Mouse (Mus musculus) stomach, postnatal 0 days (tissue): ENCODE results near the gene Scube1. TPM values are rescaled to one million over a fixed set of nuclear protein-coding genes. Genes with fewer than 3 reads are reported as not detected.
A peak's percentile ranks its signal among the peaks of the same experiment; 100 is the strongest.

Source experiments
- ATAC-seq: fragments of 200-750 bp; cut with Nextera tagmentation; 2 replicates; pipeline ENCODE4 v1.8.0; 2017; ENCODE audit not compliant: low FRiP score, low TSS enrichment
- DNase-seq: peaks from one replicate; pipeline ENCODE4 v3.0.0-alpha.2; 2016; ENCODE audit warnings: low spot score
- H3K27ac ChIP-seq: fragments of 300-500 bp; sonication (generic); replicated peaks from 2 replicates; pipeline ENCODE4 v1.5.1; 2014; ENCODE audit warnings: mild to moderate bottlenecking, control low read depth
- H3K27me3 ChIP-seq: fragments of 300-500 bp; sonication (generic); 2 replicates; pipeline ENCODE4 v1.6.1; 2014; ENCODE audit warnings: low read length; ENCODE audit not compliant: control insufficient read depth, insufficient read depth
- H3K36me3 ChIP-seq: fragments of 300-500 bp; sonication (generic); 2 replicates; pipeline ENCODE4 v1.6.1; 2014; ENCODE audit warnings: low read length, mixed read lengths; ENCODE audit not compliant: control insufficient read depth, insufficient read depth
- H3K4me1 ChIP-seq: fragments of 300-500 bp; sonication (generic); replicated peaks from 2 replicates; pipeline ENCODE4 v1.6.1; 2014; ENCODE audit warnings: antibody characterized with exemption; ENCODE audit not compliant: control insufficient read depth, insufficient read depth
- H3K4me2 ChIP-seq: fragments of 300-500 bp; sonication (generic); replicated peaks from 2 replicates; pipeline ENCODE4 v1.6.1; 2014; ENCODE audit warnings: low read depth, mild to moderate bottlenecking, control low read depth, moderate library complexity
- H3K4me3 ChIP-seq: fragments of 300-500 bp; sonication (generic); 2 replicates; pipeline ENCODE4 v1.5.1; 2014; ENCODE audit warnings: low read depth, low read length, control low read depth
- H3K9ac ChIP-seq: fragments of 300-500 bp; sonication (generic); 2 replicates; pipeline ENCODE4 v1.6.1; 2014; ENCODE audit warnings: mild to moderate bottlenecking, low read length, control low read depth, mixed read lengths
- H3K9me3 ChIP-seq: fragments of 300-500 bp; sonication (generic); 2 replicates; pipeline ENCODE4 v1.6.1; 2016; ENCODE audit warnings: low read length; ENCODE audit not compliant: control insufficient read depth
- CTCF ChIP-seq: IDR thresholded peaks from 2 replicates; pipeline ENCODE4 v1.5.1; 2016; ENCODE audit warnings: antibody characterized with exemption, low read depth, mild to moderate bottlenecking, moderate library complexity
- EP300 ChIP-seq: optimal IDR thresholded peaks from 2 replicates; pipeline ENCODE3; 2016; ENCODE audit warnings: antibody characterized with exemption
- WGBS: fragments of 180-500 bp; shearing (Covaris S2); extraction: QIAGEN DNeasy Blood & Tissue Kit; methylation state at CpG from one replicate; pipeline ENCODE4 v1.1.7; 2014; 5-methylcytosine and 5-hydroxymethylcytosine counted together
- polyA plus RNA-seq: library from polyadenylated mRNA; unstranded; fragments of >200 nt; fragmentation: Nextera tagmentation; extraction: Ambion mirVana; gene quantifications from 2 replicates; pipeline ENCODE4 v1.2.1, GENCODE M21; 2015

Scube1 gene
- polyA plus RNA-seq, 1 experiment from 2014 or later: 5.0 TPM

DNA sequence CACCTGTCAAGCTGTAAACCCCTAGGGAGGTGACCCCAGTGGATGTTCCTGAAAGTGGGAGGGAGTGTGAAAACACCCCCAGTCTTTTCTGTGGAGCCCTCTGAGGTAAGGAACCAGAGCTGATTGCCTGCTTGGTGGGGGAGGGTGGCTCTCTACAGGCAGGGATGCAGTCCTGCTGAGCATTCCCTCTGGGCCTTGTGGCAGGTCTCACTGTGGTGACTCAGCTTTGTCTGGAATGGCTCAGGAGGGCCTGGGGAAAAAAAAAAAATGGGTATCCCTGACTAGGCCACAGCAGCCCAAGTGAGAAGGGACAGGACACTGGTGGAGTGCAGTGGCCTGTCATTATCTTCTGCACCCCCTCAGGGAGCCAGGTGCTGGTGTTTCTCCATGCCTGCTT lies 131.6 kb downstream of the Scube1 start:
- H3K9ac ChIP-seq: peak overlapping the region; percentile 43; the same call in 1 of the 2 replicates
- H3K4me1 ChIP-seq: peaks cover 6% of the 10 kb centered on the region; the same call in 1 of the 2 replicates
- no peak overlapping the region for H3K4me3 ChIP-seq
- peak overlapping the region; percentile 84 for H3K4me2 ChIP-seq
- no peaks in the 10 kb centered on the region for H3K36me3 ChIP-seq
- peak overlapping the region; percentile 78 for H3K27ac ChIP-seq
- ATAC-seq (peak; percentile 44; the same call in 1 of the 2 replicates), DNase-seq (peak; percentile 55)
- H3K9me3 ChIP-seq: no peaks in the 10 kb centered on the region
- no peaks in the 10 kb centered on the region for H3K27me3 ChIP-seq
- no peak for TF ChIP-seq EP300

- Histone ChIP-seq H3K9me3 (no peaks in the 10 kb centered on the region), H3K4me2 (peak overlapping the region; percentile 84), H3K27ac (peak overlapping the region; percentile 78), H3K36me3 (no peaks in the 10 kb centered on the region), H3K4me3 (no peak overlapping the region), H3K27me3 (no peaks in the 10 kb centered on the region), H3K4me1 (peaks cover 6% of the 10 kb centered on the region; the same call in 1 of the 2 replicates), H3K9ac (peak overlapping the region; percentile 43; the same call in 1 of the 2 replicates)
- TF ChIP-seq CTCF: no peak
- TF ChIP-seq EP300: no peak
- ATAC-seq: peak; percentile 53
- WGBS: 66% methylated on average over 8 of the region's 8 CpGs
- peak; percentile 53 for DNase-seq
Observed at GRCm38 (mm10) chr15:83592260-83593188, 132.3 kb downstream of the Scube1 start.

- H3K4me1 ChIP-seq: peaks cover 6% of the 10 kb centered on the region; the same call in 1 of the 2 replicates
- H3K36me3 ChIP-seq: peaks cover 7% of the 10 kb centered on the region; the same call in 1 of the 2 replicates
- 75% methylated on average over 6 of the region's 6 CpGs for WGBS
- DNase-seq (no peak), ATAC-seq (no peak)
- no peak overlapping the region for H3K4me2 ChIP-seq
- no peaks in the 10 kb centered on the region for H3K9me3 ChIP-seq
- no peak overlapping the region for H3K9ac ChIP-seq
- no peak overlapping the region for H3K27ac ChIP-seq
- no peaks in the 10 kb centered on the region for H3K27me3 ChIP-seq
- H3K4me3 ChIP-seq: no peak overlapping the region
- TF ChIP-seq CTCF: no peak
Observed at GRCm38 (mm10) chr15:83591758-83592157, 133.1 kb downstream of the Scube1 start.

DNA sequence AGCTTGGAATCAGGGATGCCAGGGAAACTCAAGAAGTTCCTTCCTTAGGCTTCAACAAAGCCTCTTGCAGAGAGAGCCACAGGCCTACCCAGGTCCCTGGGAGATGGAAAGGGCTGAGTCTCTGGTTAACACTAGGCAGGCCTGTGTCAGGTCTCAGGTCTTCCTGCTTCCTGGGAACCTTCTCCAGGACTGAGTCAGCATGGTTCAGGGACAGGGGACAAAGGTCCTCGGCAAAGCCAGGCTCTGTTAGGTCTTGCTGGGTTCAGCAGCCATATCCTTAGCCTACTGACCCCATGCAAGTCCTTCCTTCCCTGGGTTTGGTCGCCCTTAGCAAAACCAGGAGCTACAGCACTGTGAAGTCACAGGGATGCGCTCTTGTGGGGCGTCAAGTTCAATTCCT lies 134.0 kb downstream of the Scube1 start:
- TF ChIP-seq CTCF (no peak), EP300 (no peak)
- H3K9ac ChIP-seq: no peak overlapping the region
- H3K4me1 ChIP-seq: peaks cover 6% of the 10 kb centered on the region; the same call in 1 of the 2 replicates
- H3K4me3 ChIP-seq: no peak overlapping the region
- 0 out of 2 replicates have a peak, but pooled peaks cover 4% of the 10 kb centered on the region for H3K9me3 ChIP-seq
- 87% methylated on average over 4 of the region's 4 CpGs for WGBS
- no peaks in the 10 kb centered on the region for H3K27me3 ChIP-seq
- ATAC-seq (no peak), DNase-seq (no peak)
- no peak overlapping the region for H3K4me2 ChIP-seq
- H3K36me3 ChIP-seq: peaks cover 16% of the 10 kb centered on the region; the same call in 1 of the 2 replicates
- no peak overlapping the region for H3K27ac ChIP-seq

DNA sequence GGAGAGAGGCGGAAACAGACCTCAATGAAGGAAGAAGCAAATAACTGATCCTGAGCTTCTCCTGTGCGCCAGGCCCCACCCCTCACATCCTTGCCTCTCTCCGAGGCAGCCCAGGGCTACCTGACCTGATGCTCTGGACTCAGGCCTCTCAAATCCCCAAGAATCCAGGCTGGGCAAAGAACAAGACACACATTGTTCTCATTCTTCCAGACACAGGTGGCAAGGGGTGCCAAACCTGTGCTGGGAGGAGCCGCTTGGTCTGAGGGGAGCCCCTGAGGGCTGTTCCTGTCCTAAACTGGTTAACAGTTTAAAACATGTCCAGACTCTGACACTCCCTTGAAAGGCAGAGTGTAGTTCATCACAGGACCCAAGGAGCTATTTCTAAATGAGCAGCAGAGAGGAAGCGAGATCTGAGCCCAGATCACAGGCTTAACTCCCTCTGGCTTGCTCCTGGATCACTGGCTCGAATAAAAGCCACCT lies 140.0 kb downstream of the Scube1 start:
- H3K4me2 ChIP-seq: no peak overlapping the region
- H3K36me3 ChIP-seq: peaks cover 35% of the 10 kb centered on the region
- no peak overlapping the region for H3K27ac ChIP-seq
- DNase-seq: no peak
- no peaks in the 10 kb centered on the region for H3K27me3 ChIP-seq
- TF ChIP-seq EP300: no peak
- no peak for TF ChIP-seq CTCF
- no peak overlapping the region for H3K9ac ChIP-seq
- 0 out of 2 replicates have a peak, but pooled peaks cover 4% of the 10 kb centered on the region for H3K9me3 ChIP-seq
- WGBS: 79% methylated on average over 6 of the region's 6 CpGs
- ATAC-seq: no peak
- no peaks in the 10 kb centered on the region for H3K4me1 ChIP-seq
- no peak overlapping the region for H3K4me3 ChIP-seq
